Mouse (Mus musculus) activated CD4-positive, CD25-positive, alpha-beta regulatory T cell, adult 4 months (primary cell): ENCODE measurements around the gene Piezo1. TPM values are rescaled to one million over a fixed set of nuclear protein-coding genes. Genes with fewer than 3 reads are reported as not detected.

ENCODE experiments used
- ATAC-seq: one replicate; pipeline ENCODE4 v1.8.0; 2017
- polyA plus RNA-seq, 2 experiments: library from polyadenylated mRNA; unstranded; fragments of 100-300 nt; shearing (Covaris generic); gene quantifications; one replicate each; pipeline ENCODE4 v1.2.1; 2017

The Piezo1 gene
- polyA plus RNA-seq, 2 experiments from 2014 or later, result 11.8 to 22.2 TPM

DNA sequence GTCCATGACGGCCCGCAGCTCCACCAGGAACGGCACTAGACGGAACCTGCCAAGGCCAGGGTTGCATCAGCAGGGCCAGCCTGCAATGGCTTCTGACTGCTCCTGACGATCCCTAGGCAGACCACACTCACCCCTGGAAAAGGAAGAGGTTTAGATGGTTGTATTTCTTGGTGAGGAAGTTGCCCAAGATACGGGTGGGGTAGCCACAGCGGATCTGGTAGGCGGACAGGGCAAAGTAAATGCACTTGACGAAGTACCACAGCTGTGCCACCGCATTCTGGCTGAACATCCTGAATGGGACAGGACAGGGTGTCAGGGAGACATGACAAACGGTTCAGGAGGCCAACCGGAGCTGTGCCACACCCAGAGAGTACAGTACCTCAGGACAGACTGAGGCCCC, 66.3 kb downstream of the Piezo1 start:
- no peak for ATAC-seq

DNA sequence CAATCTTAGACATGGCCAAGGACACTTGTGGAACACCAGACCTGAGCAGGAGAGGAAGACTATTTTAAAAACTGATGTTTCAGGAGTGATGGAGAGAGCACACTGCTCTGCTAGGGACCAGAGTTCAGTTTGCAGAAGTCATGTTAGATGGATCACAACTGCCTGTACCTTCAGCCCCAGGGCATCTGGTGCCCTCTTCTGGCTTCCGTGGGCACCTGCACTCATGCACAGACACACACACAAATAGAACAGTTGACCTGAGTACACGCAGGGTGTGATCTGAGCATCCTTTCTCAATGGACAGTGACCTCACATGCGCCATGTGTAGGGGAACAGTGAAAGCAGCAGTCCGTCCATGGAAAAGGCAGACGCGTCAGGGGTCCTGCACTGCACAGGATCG, 67.3 kb downstream of the Piezo1 start:
- ATAC-seq, result no peak

DNA sequence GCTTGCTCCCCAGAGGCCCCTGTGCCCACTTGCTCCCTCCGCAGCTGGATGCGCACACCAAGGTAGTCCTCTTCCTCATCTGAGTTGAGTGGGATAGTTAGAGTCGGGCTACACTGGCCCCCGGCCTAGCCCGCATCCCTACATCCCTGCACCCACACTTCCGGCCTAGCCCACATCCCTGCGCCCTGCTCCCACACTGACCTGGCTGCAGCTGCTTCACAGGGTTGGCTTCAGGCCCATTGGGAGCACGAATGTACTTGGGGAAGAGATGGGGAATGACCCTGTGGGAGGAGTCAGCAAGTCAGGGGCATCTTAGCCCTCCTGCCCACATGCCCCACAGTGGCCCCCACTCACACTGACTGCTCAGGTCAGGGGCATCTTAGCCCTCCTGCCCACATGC, 68.7 kb downstream of the Piezo1 start:
- no peak for ATAC-seq

DNA sequence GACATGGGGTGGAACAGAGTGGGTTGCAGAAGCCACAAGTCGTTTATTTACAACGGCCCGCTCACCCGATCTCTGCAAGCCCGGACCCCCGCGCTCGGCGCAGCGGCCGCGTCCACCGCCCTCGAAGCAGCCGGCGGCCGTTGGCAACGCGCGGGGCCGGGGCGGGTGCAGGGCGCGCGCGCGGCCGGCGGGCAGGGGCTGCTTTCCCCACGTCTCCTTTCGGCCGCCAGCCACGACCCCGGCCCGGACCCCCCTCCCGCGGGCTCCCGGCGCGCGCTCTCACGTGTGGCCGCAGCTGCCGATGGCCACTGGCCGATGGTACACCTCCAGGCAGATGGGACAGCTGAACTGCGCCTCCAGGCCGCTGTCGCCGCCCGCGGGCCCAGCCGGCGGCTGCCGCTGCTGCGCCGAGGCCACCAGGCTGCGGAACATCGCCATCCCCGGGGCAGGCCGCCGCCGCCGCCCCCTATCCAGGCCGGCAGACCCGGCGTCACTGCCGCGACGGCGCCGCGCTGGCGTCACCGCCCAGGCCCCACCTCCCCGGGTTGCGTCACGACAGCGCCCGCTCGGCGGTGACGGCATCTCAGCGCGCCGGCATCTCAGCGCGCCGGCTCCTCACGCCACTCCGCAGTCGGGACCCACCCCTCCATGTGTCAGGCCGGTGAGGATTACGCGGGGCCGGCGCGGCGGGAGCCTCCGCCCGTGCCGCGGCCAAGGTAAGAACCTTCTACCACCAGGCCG, 75.4 kb downstream of the Piezo1 start, which contains the start of the genes Rnf166 and Ctu2:
TSS of gene Rnf166 (minus strand) at position 485 of the 741 bp plus-strand sequence.
TSS of gene Ctu2 (plus strand) at position 564 of the 741 bp plus-strand sequence.
- peak; percentile 70 for ATAC-seq

DNA sequence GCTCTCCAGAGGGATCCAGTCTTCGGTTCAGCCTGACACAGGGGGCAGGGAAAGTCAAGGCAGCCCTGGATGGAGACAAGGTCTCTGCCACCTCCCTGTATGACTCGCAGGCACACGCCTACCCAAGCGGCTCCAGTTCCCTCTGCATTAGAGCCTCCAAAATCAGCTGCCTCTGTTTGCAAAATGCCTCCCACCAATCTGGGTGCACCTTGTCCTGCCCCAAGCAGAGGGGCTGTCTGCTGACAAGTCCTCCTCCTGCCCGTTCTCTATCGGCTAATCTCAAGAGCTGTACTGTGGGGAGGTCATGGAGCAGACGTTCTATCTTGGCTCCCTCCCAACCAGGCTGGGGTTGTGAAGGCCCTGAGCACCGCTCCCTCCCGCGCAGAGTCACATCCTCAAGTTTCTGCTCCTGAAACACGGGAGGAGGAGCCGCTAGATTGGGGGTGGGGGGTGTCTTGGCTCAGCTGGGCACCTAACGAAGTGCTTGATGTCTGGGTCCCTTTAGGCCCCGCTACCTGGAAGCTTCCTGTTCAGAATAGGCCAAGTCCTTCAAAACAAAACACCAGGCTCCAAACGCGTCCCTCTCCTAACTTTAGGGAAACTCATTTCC, 76.1 kb downstream of the Piezo1 start:
- no peak for ATAC-seq

DNA sequence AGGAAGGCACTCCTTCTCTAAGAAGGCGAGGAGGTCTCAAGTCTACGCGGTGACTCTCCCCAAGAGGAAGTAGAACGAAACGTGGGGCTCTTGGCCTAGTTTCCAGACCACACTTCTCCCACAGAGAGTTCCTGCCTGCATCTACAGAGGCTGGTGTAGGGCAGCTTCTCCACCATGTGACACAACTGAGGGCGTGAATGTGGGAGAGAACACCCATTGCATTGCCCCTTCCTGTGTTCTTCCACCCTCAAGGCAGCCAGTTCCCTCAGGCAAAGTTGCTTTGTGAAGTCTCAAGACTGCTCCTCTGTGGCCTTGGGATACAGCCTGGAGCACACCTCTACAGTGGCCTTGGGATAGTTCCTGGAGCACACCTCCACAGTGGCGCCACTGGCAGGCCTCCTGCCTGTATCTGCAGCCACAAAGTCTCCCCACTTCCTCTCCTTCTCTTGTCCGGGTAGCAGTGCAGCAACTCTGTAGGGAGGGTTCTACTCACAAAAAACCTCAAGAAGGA, 77.2 kb downstream of the Piezo1 start:
- ATAC-seq, result peak; percentile 49

DNA sequence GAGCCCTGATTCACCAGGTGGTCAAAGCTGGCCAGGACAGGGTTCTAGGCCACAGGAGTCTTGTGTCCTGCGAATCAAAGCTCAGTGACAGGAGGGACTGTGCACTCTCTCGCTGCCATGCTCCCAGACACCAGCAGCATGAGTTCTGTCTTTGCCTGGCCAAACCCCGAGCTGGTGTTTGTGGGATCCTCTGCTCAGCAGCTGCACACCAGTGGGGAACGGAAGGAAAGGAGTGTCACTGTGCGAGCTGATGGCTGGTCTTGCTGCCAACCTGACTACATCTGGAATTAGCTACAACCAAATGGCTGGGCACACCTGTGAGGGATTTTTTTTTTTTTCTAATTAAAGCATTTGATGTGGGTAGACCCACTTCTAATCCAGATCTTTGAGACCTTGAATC, 80.4 kb downstream of the Piezo1 start:
- ATAC-seq, result no peak

DNA sequence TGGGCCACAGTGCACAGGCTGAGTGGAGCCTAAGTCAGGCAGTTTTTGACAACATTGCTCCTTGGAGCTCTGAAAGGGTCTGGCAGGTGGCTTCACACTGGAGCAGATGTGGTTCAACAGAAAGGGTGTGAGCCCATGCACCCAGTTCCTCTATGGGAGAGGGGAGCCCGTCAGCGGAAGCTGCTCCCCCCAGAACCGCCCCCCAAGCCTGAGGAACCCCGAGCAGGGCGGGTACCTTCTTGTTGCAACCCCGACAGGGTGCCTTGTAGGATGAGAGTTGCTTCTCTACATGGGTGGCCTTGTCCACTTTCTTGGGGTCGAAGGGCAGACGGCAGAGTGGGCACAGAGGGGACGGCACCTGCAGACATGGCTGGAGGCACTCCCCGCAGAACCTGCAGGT, 81.2 kb downstream of the Piezo1 start:
- no peak for ATAC-seq

DNA sequence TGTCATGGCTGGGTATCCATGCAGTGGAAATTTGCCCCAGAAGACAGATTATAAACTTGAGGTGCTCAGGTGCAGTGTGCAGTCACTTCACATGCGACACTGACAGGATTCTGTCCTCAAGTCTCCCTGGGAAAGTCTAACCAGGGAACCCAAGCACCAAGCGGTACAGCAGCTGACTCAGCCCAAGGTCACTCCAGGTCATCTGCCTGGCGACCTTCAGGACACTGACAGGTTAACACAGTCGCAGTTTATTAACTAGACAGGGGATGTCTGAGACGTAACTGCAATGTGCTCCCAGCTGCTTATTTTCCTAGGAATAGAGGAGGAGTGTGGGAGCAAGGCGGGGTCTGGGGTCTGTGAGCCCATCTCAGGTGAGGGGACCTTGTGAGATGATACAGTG, 81.7 kb downstream of the Piezo1 start:
- ATAC-seq, result no peak

DNA sequence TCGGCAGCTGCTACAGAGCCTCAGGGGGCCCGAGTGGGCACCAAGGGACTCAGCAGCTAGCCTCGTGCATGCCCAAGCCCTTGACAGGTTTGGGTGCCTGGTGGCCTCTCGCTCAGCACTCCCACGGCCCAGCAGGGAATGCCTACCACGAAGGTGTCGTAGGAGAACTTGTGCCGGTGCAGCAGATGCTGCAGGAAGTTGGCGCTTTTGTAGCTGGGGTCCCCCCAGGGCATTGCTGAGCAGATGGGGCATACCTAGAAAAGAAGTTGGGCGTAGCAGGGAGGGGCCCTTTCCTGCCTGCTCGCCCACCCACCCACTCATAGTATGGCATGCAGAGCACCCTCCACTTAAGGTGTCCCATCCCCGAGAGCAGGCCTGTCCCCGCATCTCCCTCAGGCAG, 83.3 kb downstream of the Piezo1 start:
- ATAC-seq, result no peak

DNA sequence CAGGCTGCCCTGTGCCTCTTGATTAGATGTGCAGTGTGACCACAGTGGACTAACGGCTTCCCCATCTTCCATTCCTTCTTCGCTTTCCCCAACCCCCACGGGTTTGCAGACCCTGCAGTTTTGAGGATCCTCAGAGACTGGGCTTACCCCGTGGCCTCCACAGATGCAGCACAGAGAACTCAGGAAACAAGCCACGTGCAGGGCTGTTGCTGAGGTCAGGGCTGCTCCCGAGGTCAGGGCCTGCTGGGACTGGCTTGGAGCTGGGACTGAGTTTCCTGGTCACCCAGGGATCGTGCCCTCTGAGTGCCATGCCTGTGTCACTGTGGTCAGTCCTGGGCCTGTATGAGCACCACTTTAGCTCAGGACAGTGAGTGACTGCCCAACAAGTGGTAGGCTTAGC, 86.1 kb downstream of the Piezo1 start:
- no peak for ATAC-seq

DNA sequence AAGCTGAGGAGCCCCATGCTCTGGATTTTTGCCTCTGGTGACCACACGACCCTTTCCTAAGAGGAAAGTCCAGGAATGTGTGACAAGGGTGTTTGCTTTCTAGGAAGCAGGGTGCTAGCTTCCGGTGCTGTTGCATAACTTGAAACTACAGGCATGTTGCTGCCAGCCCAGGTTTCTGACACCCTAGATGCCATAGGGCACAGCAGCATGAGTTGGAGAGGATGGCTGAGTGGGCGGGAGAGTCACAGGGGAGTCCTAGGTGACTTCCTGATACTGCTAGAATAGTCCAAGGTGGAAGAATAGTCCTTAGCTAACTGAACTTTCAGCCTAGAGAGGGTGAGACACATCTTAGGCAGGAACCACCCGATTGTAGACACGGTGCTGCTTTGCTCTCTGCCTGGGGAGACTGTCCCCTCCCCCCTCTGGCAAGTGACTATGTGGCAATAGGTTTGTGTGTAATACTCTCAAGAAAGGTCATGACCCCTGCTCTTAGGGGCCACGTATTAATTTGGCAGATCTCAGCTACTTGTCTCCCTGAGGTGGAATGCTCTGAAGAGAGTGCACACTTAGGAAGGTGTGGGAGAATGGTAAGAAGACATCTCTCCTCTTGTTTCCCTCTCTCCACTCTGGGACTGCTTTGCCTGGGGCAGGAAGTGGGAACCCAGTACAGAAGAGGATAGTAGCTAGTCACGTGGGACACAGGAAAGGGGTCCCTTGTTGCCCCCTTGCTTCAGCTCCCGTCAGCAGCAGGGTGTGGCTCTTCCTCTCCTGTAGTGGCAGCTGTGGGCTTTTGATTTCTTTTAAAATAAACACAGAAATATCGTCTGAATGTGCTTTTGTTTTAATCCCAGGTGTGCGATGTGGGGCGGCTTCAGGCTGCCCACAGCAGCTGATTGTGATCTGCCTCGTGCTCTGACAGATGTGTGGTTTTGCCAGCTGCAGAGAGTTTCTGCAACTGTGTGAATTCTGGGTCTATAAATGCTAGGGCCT, 87.2 kb downstream of the Piezo1 start:
- ATAC-seq, result no peak

DNA sequence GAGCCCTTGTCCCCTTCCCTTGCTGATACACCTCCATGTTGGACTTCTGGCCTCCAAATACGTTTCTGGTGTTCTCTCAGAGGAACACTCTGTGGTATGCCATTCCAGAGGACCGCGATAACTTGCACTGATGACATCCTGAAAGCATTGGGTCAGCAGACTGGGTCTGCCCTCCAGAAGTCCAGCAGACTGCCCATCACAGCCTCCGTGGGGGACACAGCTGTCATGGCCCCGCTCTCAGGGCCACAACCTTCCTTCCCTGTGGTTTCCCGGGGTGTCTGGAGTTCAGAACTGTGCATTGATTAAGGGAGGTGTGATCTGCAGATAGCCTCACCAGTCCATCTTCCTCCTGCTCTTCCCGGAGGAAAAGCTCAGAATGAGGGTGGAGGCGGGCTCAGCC, 88.6 kb downstream of the Piezo1 start:
- no peak for ATAC-seq

DNA sequence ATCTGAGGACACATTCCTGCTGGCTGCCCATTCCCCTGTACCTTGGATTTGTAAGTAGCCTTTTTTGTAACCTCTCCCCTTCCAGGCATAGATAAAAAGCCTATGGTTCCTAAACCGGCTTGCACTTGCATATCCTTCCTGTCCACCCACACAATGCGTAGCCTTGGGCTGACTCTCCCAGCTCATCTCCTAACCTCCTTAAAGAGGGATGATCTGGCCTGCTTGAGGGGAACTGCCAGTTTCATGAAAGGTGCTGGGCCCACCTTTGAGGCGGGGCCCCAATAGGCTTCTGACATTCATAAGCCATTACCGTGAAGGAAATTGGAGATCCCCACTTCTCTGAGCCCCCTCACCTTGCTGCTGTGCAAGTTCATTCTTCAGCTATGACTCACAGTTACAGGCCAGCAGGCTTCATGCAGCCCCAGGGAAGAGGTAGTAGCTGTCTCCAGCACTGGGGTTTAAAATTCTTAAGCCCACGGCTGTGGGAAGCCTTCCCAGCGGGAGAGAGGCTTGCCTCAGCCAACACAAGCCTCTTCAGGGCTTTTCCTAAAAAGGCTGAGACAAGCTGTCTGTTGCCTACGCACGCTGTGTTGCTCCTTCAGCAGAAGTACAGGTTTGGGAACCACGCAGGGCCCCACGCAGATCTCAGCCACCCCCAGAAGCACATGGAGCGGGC, 89.5 kb downstream of the Piezo1 start:
- ATAC-seq, result no peak

DNA sequence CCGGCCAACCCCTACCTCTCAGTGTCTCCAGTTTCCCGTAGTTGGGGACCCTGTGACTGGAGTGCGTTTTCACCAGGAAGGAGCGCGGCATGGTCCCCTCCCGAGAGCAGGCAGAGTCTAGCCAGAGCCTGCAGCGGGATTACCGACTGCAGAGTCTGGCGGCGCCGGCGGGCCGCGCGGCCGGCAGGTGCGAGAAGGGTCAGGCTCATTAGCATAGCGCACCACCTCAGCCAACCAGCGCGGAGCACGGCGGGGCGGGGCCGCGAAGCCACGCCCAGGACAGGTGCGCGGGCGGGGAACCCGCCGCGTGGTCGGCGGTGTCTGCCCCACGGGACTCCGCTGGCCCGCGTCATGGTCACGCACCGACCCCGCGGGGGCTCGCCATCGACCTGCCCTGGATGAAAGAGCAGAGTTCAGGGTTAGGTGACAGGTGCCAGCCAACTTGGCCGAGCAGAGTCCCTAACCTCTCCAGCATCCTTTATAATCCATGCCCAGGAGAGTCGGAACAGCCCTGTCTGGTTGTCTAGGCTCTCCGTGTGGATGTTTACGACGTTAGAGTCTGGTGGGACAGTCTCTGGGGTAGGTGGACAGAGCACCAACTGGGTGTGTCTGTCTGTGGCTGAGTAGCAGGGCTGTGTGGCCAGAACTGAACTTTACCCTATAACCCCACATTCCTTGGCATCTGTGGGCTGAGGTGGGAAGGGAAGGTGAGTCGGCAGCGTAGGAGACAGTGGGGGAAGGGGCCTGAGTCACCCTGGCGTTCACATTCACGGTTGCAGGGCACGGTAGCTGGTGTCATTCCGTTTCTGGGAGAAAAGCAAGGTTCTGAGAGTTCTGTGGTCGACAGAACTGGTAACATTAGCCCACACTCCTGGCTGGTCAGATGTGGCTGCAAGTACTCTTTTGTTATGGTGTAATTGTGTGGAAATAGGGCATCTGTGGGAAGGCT, 90.3 kb downstream of the Piezo1 start, which contains the start of gene Snai3:
TSS of gene Snai3 (minus strand) at position 210 of the 949 bp plus-strand sequence.
- ATAC-seq, result peak; percentile 43

DNA sequence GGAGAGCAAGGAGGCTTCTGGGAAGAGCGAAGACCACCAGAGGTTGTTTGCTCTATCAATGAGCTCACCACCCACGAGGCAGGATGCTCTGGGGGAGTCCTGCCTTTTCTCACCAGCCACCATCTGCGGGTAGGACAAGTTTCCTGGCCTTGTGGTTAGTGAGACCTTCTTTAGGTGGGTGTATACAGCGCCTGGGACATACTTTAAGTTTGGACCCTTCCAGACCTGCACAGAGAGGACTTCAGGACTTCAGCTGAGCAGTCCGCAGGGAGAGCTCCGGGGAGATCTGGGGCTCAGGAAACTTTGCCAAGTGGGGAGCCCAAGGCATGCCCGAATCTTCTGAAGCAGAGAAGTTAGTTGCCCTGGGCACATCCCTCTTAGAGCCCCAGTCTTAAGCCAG, 91.1 kb downstream of the Piezo1 start:
- ATAC-seq, result peak; percentile 61

DNA sequence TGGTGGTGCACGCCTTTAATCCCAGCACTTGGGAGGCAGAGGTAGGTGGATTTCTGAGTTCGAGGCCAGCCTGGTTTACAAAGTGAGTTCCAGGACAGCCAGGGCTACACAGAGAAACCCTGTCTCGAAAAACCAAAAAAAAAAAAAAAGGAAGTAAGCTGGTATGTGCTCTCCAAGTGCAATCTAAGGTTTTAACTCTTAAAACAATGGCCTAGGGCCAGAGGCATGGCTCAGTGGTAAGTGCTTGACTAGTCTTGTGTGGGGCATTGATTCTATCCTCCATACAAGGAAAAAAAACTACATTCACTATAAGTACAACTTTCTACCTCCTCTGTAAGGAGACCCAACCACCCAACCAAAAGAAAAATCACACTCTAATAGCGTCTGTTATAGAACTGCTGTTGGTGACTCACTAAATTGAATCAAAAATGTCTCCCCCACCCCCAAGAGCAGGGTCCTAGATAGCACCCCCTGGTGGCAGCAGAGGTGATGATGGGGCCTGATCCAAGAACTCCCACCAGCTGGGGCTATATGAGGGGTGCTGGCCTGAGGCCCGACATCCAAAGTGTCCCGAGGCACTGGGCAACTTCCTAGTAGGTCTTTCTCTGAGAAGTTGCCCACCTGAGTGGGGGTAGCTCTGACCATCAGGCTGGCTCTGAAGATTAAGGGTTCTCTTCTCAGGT, 91.8 kb downstream of the Piezo1 start:
- ATAC-seq, result no peak

DNA sequence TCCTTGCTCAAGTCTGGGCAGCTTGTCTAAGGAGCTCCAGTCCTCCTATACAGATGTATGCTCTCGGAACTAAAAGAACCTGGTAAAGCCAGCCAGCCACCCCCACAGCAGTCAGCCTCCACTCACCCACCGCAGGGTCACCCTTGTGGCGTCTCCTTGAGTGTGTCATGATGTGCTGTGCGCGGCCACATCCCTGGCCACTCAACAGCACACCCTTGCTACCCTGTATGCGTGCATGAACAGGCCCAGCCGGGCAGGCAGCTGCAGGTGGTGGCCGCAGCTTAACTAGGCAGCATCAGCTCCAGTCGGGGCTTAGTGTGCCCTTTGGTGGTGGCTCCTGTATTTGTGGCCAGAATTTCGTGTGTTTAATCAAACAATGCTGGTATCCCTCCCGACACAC, 94.0 kb downstream of the Piezo1 start:
- no peak for ATAC-seq

DNA sequence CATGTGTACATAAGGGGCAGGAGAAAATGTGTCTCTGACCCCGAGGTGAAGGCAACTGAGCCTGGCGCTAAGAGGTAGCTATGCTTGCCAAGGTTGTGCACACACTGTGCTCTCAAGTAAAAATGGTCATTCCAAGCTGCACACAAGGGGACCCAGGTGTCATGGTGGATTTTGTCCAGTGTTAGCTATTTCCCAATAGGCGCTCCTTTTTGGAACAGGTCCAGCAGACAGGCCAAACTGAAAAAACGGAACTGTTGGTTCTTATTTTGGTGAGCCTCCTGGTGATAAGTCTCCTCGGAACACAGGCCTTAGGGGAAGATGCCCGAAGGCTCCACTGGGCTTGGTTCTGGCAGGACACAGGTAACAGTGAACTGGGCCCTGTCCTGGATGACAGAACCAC, 96.7 kb downstream of the Piezo1 start:
- ATAC-seq, result no peak

DNA sequence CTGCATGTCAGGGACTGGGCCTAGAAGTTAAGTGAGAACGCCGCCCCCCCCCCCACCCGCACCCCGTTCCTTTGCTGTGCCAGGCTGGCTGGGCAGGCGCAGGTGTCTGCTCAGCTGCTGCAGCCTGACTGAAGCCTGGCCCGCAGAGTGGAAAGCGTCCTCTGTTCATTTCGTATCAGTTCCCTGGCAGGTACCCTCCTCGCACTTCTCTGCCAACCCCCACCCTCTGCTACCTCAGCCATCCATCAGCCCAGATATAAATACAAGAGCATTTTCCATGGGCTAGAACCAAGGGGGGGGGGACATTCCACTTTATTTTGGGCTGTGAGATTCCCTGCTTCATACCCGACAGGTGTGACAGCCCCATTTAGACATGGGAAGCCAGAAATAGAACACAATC, 99.0 kb downstream of the Piezo1 start:
- ATAC-seq, result no peak
